Mouse (Mus musculus) midbrain, postnatal 0 days (tissue): ENCODE measurements around the gene AC109138.7. TPM values are rescaled to one million over a fixed set of nuclear protein-coding genes. Genes with fewer than 3 reads are reported as not detected.
A peak's percentile ranks its signal among the peaks of the same experiment; 100 is the strongest.

ENCODE experiments used
- ATAC-seq: fragments of 200-750 bp; cut with Nextera tagmentation; 2 replicates; pipeline ENCODE4 v1.8.0; 2017; ENCODE audit warnings: moderate number of reproducible peaks, mild to moderate bottlenecking, moderate TSS enrichment, moderate library complexity; ENCODE audit not compliant: low FRiP score
- DNase-seq: peaks from one replicate; pipeline ENCODE4 v3.0.0-alpha.2; 2015; ENCODE audit warnings: low spot score
- H3K27ac ChIP-seq: fragments of 300-500 bp; sonication (generic); 2 replicates; pipeline ENCODE4 v1.5.1; 2014; ENCODE audit warnings: low read depth, mild to moderate bottlenecking, low read length, mixed read lengths
- H3K27me3 ChIP-seq: fragments of 300-500 bp; sonication (generic); 2 replicates; pipeline ENCODE4 v1.6.1; 2014; ENCODE audit warnings: low read length, control low read depth, mixed read lengths; ENCODE audit not compliant: insufficient read depth
- H3K36me3 ChIP-seq: fragments of 300-500 bp; sonication (generic); 2 replicates; pipeline ENCODE4 v1.6.1; 2014; ENCODE audit warnings: low read length, control low read depth, mixed read lengths; ENCODE audit not compliant: insufficient read depth
- H3K4me1 ChIP-seq: fragments of 300-500 bp; sonication (generic); 2 replicates; pipeline ENCODE4 v1.6.1; 2014; ENCODE audit warnings: mild to moderate bottlenecking, control low read depth, antibody characterized with exemption, low read length, mixed read lengths; ENCODE audit not compliant: insufficient read depth
- H3K4me2 ChIP-seq: fragments of 300-500 bp; sonication (generic); 2 replicates; pipeline ENCODE4 v1.6.1; 2014; ENCODE audit warnings: low read depth, mild to moderate bottlenecking, low read length, mixed read lengths; ENCODE audit not compliant: poor library complexity, severe bottlenecking
- H3K4me3 ChIP-seq: fragments of 300-500 bp; sonication (generic); 2 replicates; pipeline ENCODE4 v1.5.1; 2014; ENCODE audit warnings: low read depth, mild to moderate bottlenecking, low read length, moderate library complexity
- H3K9ac ChIP-seq: fragments of 300-500 bp; sonication (generic); replicated peaks from 2 replicates; pipeline ENCODE4 v1.6.1; 2014; ENCODE audit warnings: mild to moderate bottlenecking, low read length, moderate library complexity, mixed read lengths; ENCODE audit not compliant: poor library complexity, severe bottlenecking
- H3K9me3 ChIP-seq: fragments of 300-500 bp; sonication (generic); 2 replicates; pipeline ENCODE4 v1.6.1; 2016; ENCODE audit warnings: low read length, control low read depth
- CTCF ChIP-seq: IDR thresholded peaks from 2 replicates; pipeline ENCODE4 v1.5.1; 2016; ENCODE audit warnings: antibody characterized with exemption, mild to moderate bottlenecking
- WGBS: fragments of 180-500 bp; shearing (Covaris S2); extraction: QIAGEN DNeasy Blood & Tissue Kit; methylation state at CpG from one replicate; pipeline ENCODE4 v1.1.7; 2014; 5-methylcytosine and 5-hydroxymethylcytosine counted together
- polyA plus RNA-seq: library from polyadenylated mRNA; unstranded; fragments of >200 nt; fragmentation: Nextera tagmentation; extraction: Ambion mirVana; gene quantifications from 2 replicates; pipeline ENCODE4 v1.2.1, GENCODE M21; 2015
- total RNA-seq: library from RNA; depleted of rRNA; stranded (reverse); fragments of >200 nt; gene quantifications from 2 replicates; pipeline ENCODE4 v1.2.3, GENCODE M21; 2014; rRNA removed

The AC109138.7 gene
- total RNA-seq: not detected in 2 replicates
- polyA plus RNA-seq: not detected in 2 replicates

DNA sequence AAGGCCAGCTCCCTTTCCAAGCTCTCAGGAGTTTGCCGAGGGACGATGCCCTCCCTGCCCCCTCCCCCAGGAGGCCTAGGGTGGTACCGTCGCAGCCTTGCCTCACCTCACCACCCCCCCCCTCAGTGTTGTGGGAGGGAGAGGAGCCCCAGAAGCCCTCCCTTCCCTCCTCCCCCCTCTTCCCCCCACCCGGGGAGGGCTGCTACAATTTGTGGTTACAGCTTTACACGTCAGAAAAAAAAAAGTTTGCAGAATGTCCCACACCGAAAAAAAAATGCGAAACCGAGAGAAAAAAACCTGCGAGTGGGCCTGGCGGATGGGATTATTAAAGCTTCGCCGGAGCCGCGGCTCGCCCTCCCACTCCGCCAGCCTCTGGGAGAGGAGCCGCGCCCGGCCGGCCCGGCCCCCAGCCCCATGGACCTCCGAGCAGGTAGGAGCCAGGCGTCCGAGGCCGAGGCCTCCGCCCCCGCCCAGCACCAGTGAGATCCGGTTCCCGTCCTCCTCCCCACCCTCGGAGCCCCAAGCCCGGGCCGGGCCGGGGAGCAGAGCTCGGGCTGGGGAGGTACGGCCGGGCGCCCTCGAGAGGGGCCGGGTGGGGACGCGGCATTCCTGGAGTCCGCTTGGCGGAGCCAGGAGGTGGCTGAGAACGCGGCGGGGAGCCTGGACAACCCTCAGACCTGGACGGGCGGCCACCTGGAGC lies at the start of gene AC109138.7, which contains the start of gene Clcf1:
TSS of gene AC109138.7 (plus strand) at position 287 of the 700 bp plus-strand sequence.
TSS of gene Clcf1 (plus strand) at position 168 of the 700 bp plus-strand sequence.
- Histone ChIP-seq H3K27me3 (peaks cover 44% of the 10 kb centered on the region), H3K9me3 (no peaks in the 10 kb centered on the region), H3K36me3 (no peaks in the 10 kb centered on the region), H3K4me3 (peak within 1 kb of the TSS; percentile 39), H3K9ac (peak within 1 kb of the TSS; percentile 59), H3K4me2 (peak within 1 kb of the TSS; percentile 91), H3K4me1 (peaks cover 7% of the 10 kb centered on the region; the same call in 1 of the 2 replicates), H3K27ac (no peak within 1 kb of the TSS)
- no peak for TF ChIP-seq CTCF
- 0 out of 2 replicates have a peak, but pooled peaks have one; percentile 31 for ATAC-seq
- under 1% methylated on average over 39 of the region's 49 CpGs for WGBS
- DNase-seq: no peak

GRCm38 (mm10) chr19:4164721-4165120 lies 49.4 kb upstream of the AC109138.7 start:
- Histone ChIP-seq H3K27ac (no peak overlapping the region), H3K9me3 (no peaks in the 10 kb centered on the region), H3K4me3 (no peak overlapping the region), H3K9ac (no peak overlapping the region), H3K36me3 (peaks cover 14% of the 10 kb centered on the region), H3K4me1 (peaks cover 6% of the 10 kb centered on the region; the same call in 1 of the 2 replicates), H3K4me2 (no peak overlapping the region), H3K27me3 (no peaks in the 10 kb centered on the region)
- no peak for TF ChIP-seq CTCF
- WGBS: 81% methylated on average over 2 of the region's 2 CpGs
- DNase-seq: no peak
- no peak for ATAC-seq

- peaks cover 6% of the 10 kb centered on the region; the same call in 1 of the 2 replicates for H3K4me1 ChIP-seq
- no peaks in the 10 kb centered on the region for H3K27me3 ChIP-seq
- no peak for DNase-seq
- no peak for ATAC-seq
- H3K36me3 ChIP-seq: 0 out of 2 replicates have a peak, but pooled peaks cover 3% of the 10 kb centered on the region
- H3K27ac ChIP-seq: no peak overlapping the region
- H3K4me3 ChIP-seq: no peak overlapping the region
- 74% methylated on average over 9 of the region's 9 CpGs for WGBS
- no peak overlapping the region for H3K4me2 ChIP-seq
- no peaks in the 10 kb centered on the region for H3K9me3 ChIP-seq
- no peak overlapping the region for H3K9ac ChIP-seq
- TF ChIP-seq CTCF: no peak
Measured at GRCm38 (mm10) chr19:4166678-4167476, 47.3 kb upstream of the AC109138.7 start.

DNA sequence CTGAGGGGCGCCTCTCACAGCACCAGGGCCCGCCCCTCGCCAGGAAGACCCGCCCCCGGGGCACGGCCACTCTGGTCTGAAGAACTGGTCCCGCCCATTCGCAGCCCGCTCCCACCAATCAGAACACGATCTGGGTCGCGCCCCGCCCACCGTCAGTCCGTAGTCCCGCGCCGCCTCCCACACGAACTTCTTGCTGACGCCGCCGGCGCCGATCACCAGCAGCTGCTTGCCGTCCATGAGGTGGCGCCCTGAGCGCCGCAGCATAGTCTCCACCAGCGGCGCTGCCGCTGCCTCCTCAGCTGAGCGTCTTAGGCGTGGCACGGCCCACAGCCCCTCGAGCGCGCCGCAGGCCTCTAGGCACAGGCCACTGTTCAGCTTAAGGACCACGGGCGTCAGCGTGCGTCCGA lies 44.8 kb upstream of the AC109138.7 start:
- Histone ChIP-seq H3K27ac (peak overlapping the region; percentile 91), H3K27me3 (no peaks in the 10 kb centered on the region), H3K4me1 (no peaks in the 10 kb centered on the region), H3K4me3 (peak overlapping the region; percentile 41), H3K36me3 (0 out of 2 replicates have a peak, but pooled peaks cover 3% of the 10 kb centered on the region), H3K4me2 (peak overlapping the region; percentile 75), H3K9me3 (no peaks in the 10 kb centered on the region), H3K9ac (peak overlapping the region; percentile 80)
- DNase-seq: peak; percentile 99
- peak; percentile 98 for TF ChIP-seq CTCF
- peak; percentile 93 for ATAC-seq
- WGBS: under 1% methylated on average over 32 of the region's 43 CpGs

DNA sequence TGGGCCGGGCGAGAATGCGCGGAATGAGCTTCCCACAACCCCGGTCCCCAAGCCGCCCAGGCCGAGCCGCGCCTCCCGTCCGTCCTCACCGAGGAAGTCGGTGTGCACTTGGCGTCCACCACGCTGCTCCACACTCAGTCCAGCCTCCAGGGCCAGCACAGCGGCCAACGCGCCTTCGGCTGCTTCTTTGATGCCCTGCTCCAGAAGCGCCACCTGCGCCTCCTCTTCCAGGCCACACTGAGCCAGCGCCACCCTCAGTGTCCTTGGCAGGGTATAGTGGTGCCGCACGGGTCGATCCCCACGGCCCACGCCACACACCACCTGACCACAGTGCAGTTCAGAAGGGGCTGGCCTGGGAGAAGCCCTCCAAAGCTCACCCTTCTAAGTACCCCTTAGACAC lies 44.3 kb upstream of the AC109138.7 start:
- DNase-seq (no peak), ATAC-seq (peak; percentile 51)
- peak overlapping the region; percentile 41 for H3K4me3 ChIP-seq
- H3K4me2 ChIP-seq: peak overlapping the region; percentile 75
- H3K9me3 ChIP-seq: no peaks in the 10 kb centered on the region
- TF ChIP-seq CTCF: no peak
- 0 out of 2 replicates have a peak, but pooled peaks cover under 1% of the 10 kb centered on the region for H3K36me3 ChIP-seq
- peak overlapping the region; percentile 80 for H3K9ac ChIP-seq
- H3K27me3 ChIP-seq: no peaks in the 10 kb centered on the region
- no peaks in the 10 kb centered on the region for H3K4me1 ChIP-seq
- peak overlapping the region; percentile 91 for H3K27ac ChIP-seq
- 7% methylated on average over 27 of the region's 27 CpGs for WGBS
